Comparison of ENCODE assay signal across 13 mouse cellular contexts in the genomic region with DNA sequence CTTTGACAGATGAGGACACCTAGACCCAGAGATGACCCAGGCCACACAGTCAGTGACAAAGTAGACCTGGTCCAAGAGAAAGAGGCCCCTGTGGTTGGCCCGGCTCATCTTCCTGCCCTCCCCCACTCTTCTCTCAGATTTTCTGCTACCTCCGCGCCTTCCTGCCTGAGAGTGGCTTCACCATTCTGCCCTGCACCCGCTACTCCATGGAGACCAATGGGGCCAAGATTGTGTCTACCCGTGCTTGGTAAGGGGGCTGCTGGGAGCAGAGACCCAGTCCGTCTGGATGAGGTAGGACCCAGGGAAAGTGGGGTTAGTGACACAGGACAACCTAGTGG. TPM values are rescaled to one million over a fixed set of nuclear protein-coding genes. Genes with fewer than 3 reads are reported as not detected.
DNase-seq lines count a peak whose midpoint lies in the region; ATAC-seq and TF ChIP-seq lines count a peak whose summit lies in the region.
"Had no signal": no experiment of that assay in that cellular context is flagged by ENCODE, and none has a peak within 500 bp of the region (broad histone marks: within the 10 kb centered on the region; RNA-seq: fewer than 3 reads in every experiment).

No protein-coding gene starts in this region.

- TF ChIP-seq POLR2A in limb, embryonic 14.5 days (IDR thresholded peaks at IDR 0.05; ENCODE audit: borderline replicate concordance, extremely low read depth, insufficient read depth, insufficient read length) = no peak

- H3K27me3 ChIP-seq in heart, embryonic 15.5 days = no peaks in the 10 kb centered on the region
- H3K27me3 ChIP-seq in limb, embryonic 14.5 days (ENCODE audit: control insufficient read depth, insufficient read depth, low read length) = no peaks in the 10 kb centered on the region
- H3K27me3 ChIP-seq in neural tube, embryonic 14.5 days (ENCODE audit: control insufficient read depth, insufficient read depth, low read length) = no peaks in the 10 kb centered on the region

- no peaks in the 10 kb centered on the region for H3K9me3 ChIP-seq in heart, embryonic 15.5 days (replicated peaks)
- no peaks in the 10 kb centered on the region for H3K9me3 ChIP-seq in limb, embryonic 14.5 days (ENCODE audit: control insufficient read depth, low read length)
- no peaks in the 10 kb centered on the region for H3K9me3 ChIP-seq in neural tube, embryonic 14.5 days (ENCODE audit: control insufficient read depth, low read length)

- peaks cover 28% of the 10 kb centered on the region for H3K4me1 ChIP-seq in heart, embryonic 15.5 days (replicated peaks)
- peaks cover 12% of the 10 kb centered on the region for H3K4me1 ChIP-seq in limb, embryonic 14.5 days (ENCODE audit: control insufficient read depth, insufficient read depth, low read length)
- peaks cover 31% of the 10 kb centered on the region for H3K4me1 ChIP-seq in neural tube, embryonic 14.5 days (ENCODE audit: control insufficient read depth, insufficient read depth, low read length)

- no peak overlapping the region for H3K27ac ChIP-seq in heart, embryonic 15.5 days
- no peak overlapping the region for H3K27ac ChIP-seq in limb, embryonic 14.5 days (replicated peaks; ENCODE audit: low read depth, low read length)
- no peak overlapping the region for H3K27ac ChIP-seq in neural tube, embryonic 14.5 days (ENCODE audit: low read depth, low read length)

- DNase-seq in heart, adult 9 months (ENCODE audit: low spot score in 2 of 2) = no peak
- DNase-seq in testis, postnatal 14 days (ENCODE audit: low spot score) = peak; percentile 9
- no peak for DNase-seq in testis, postnatal 10 days (ENCODE audit: low spot score)
- DNase-seq in limb, embryonic 14.5 days (ENCODE audit: low spot score) = no peak
- no peak for DNase-seq in thymus, postnatal 0 days (ENCODE audit: low spot score)
- DNase-seq in cerebellum, adult 18-20 months = no peak
- DNase-seq: gastrocnemius, postnatal 36 days; kidney, adult 18-20 months; layer of hippocampus, postnatal 36 days had no signal

- no peak overlapping the region for H3K4me3 ChIP-seq in heart, embryonic 15.5 days
- no peak overlapping the region for H3K4me3 ChIP-seq in limb, embryonic 14.5 days (replicated peaks; ENCODE audit: low read length)
- no peak overlapping the region; the same call in 1 of the 2 replicates for H3K4me3 ChIP-seq in neural tube, embryonic 14.5 days (ENCODE audit: low read depth, low read length)

- WGBS in heart, embryonic 15.5 days = 85% methylated on average over 6 of the region's 6 CpGs
- 88% methylated on average over 6 of the region's 6 CpGs for WGBS in limb, embryonic 14.5 days
- 96% methylated on average over 6 of the region's 6 CpGs for WGBS in neural tube, embryonic 14.5 days

- 0 out of 2 replicates have a peak overlapping the region, but pooled peaks have one; percentile 10 for H3K9ac ChIP-seq in heart, embryonic 15.5 days
- 0 out of 2 replicates have a peak overlapping the region, but pooled peaks have one; percentile 31 for H3K9ac ChIP-seq in limb, embryonic 14.5 days (ENCODE audit: low read depth, low read length, severe bottlenecking)
- H3K9ac ChIP-seq in neural tube, embryonic 14.5 days (replicated peaks; ENCODE audit: low read depth, low read length) = no peak overlapping the region

- H3K36me3 ChIP-seq in heart, embryonic 15.5 days = peaks cover 20% of the 10 kb centered on the region; the same call in 1 of the 2 replicates
- H3K36me3 ChIP-seq in limb, embryonic 14.5 days (ENCODE audit: control insufficient read depth, insufficient read depth, low read length) = peaks cover 47% of the 10 kb centered on the region
- H3K36me3 ChIP-seq in neural tube, embryonic 14.5 days (ENCODE audit: control insufficient read depth, insufficient read depth, low read length) = peaks cover 7% of the 10 kb centered on the region

- peak overlapping the region; percentile 80; the same call in 1 of the 2 replicates for H3K4me2 ChIP-seq in heart, embryonic 15.5 days
- no peak overlapping the region for H3K4me2 ChIP-seq in limb, embryonic 14.5 days (replicated peaks; ENCODE audit: low read depth, low read length, severe bottlenecking)
- H3K4me2 ChIP-seq in neural tube, embryonic 14.5 days (ENCODE audit: low read depth, low read length) = 0 out of 2 replicates have a peak overlapping the region, but pooled peaks have one; percentile 84

- no peak for ATAC-seq in heart, embryonic 15.5 days (replicated peaks; ENCODE audit: insufficient number of reproducible peaks, insufficient read depth, low FRiP score, low read depth)
- no peak for ATAC-seq in limb, embryonic 14.5 days (ENCODE audit: low FRiP score, low read depth)
- ATAC-seq in neural tube, embryonic 14.5 days (ENCODE audit: low read depth) = no peak
- ATAC-seq: activated CD4-positive, CD25-positive, alpha-beta regulatory T cell, adult 4 months had no signal

RNA-seq across cellular contexts. Expression of a gene that starts 2.5 kb away (rescaled TPM):
- polyA plus RNA-seq in heart, embryonic 15.5 days (2015; fragmentation: Nextera tagmentation; extraction: Ambion mirVana) = 47.8 and 59.4 TPM in 2 replicates
- 161 and 223 TPM in 2 replicates for polyA plus RNA-seq in limb, embryonic 14.5 days (2012; rRNA removed)
- 44.4 and 51.2 TPM in 2 replicates for polyA plus RNA-seq in limb, embryonic 14.5 days (2014; fragmentation: Nextera tagmentation; extraction: Ambion mirVana)
- polyA plus RNA-seq in neural tube, embryonic 14.5 days (2014; fragmentation: Nextera tagmentation; extraction: Ambion mirVana) = 50.9 and 64.8 TPM in 2 replicates
- polyA plus RNA-seq in thymus, postnatal 0 days (2015; fragmentation: Nextera tagmentation; extraction: Ambion mirVana) = 44.1 and 44.2 TPM in 2 replicates

RNA-seq across cellular contexts. Expression of a gene that starts 10.4 kb away (rescaled TPM):
- 34.9 and 35.6 TPM in 2 replicates for polyA plus RNA-seq in heart, embryonic 15.5 days (2015; fragmentation: Nextera tagmentation; extraction: Ambion mirVana)
- 91.7 and 127 TPM in 2 replicates for polyA plus RNA-seq in limb, embryonic 14.5 days (2012; rRNA removed)
- 44.7 and 48.9 TPM in 2 replicates for polyA plus RNA-seq in limb, embryonic 14.5 days (2014; fragmentation: Nextera tagmentation; extraction: Ambion mirVana)
- polyA plus RNA-seq in neural tube, embryonic 14.5 days (2014; fragmentation: Nextera tagmentation; extraction: Ambion mirVana) = 10.8 and 17.7 TPM in 2 replicates
- 37.9 TPM in 2 replicates for polyA plus RNA-seq in thymus, postnatal 0 days (2015; fragmentation: Nextera tagmentation; extraction: Ambion mirVana)

RNA-seq across cellular contexts. Expression of a gene that starts 17.4 kb away (rescaled TPM):
- 0.11 TPM in 1 of 2 replicates, not detected in the other for polyA plus RNA-seq in heart, embryonic 15.5 days (2015; fragmentation: Nextera tagmentation; extraction: Ambion mirVana)
- polyA plus RNA-seq in limb, embryonic 14.5 days (2012; rRNA removed) = 0.17 and 0.24 TPM in 2 replicates
- 0.17 and 0.46 TPM in 2 replicates for polyA plus RNA-seq in limb, embryonic 14.5 days (2014; fragmentation: Nextera tagmentation; extraction: Ambion mirVana)
- polyA plus RNA-seq in neural tube, embryonic 14.5 days (2014; fragmentation: Nextera tagmentation; extraction: Ambion mirVana) = 0.19 TPM in 2 replicates
- polyA plus RNA-seq in thymus, postnatal 0 days (2015; fragmentation: Nextera tagmentation; extraction: Ambion mirVana) = 0.82 and 1.4 TPM in 2 replicates
- polyA plus RNA-seq: activated CD4-positive, CD25-positive, alpha-beta regulatory T cell, adult 4 months had no signal

RNA-seq across cellular contexts. Expression of a gene that starts 28.7 kb away (rescaled TPM):
- polyA plus RNA-seq in heart, embryonic 15.5 days (2015; fragmentation: Nextera tagmentation; extraction: Ambion mirVana) = not detected in 2 replicates
- polyA plus RNA-seq in limb, embryonic 14.5 days (2012; rRNA removed) = 0.03 TPM in 1 of 2 replicates, not detected in the other
- not detected in 2 replicates for polyA plus RNA-seq in limb, embryonic 14.5 days (2014; fragmentation: Nextera tagmentation; extraction: Ambion mirVana)
- 0.13 TPM in 1 of 2 replicates, not detected in the other for polyA plus RNA-seq in neural tube, embryonic 14.5 days (2014; fragmentation: Nextera tagmentation; extraction: Ambion mirVana)
- polyA plus RNA-seq in thymus, postnatal 0 days (2015; fragmentation: Nextera tagmentation; extraction: Ambion mirVana) = not detected in 2 replicates
- polyA plus RNA-seq: activated CD4-positive, CD25-positive, alpha-beta regulatory T cell, adult 4 months; lung, embryonic 16.5 days had no signal

RNA-seq across cellular contexts. Expression of a gene that starts 40.2 kb away (rescaled TPM):
- polyA plus RNA-seq in heart, embryonic 15.5 days (2015; fragmentation: Nextera tagmentation; extraction: Ambion mirVana) = 0.06 TPM in 1 of 2 replicates, not detected in the other
- polyA plus RNA-seq in limb, embryonic 14.5 days (2012; rRNA removed) = 0.33 and 0.63 TPM in 2 replicates
- 0.22 TPM in 1 of 2 replicates, not detected in the other for polyA plus RNA-seq in limb, embryonic 14.5 days (2014; fragmentation: Nextera tagmentation; extraction: Ambion mirVana)
- polyA plus RNA-seq in neural tube, embryonic 14.5 days (2014; fragmentation: Nextera tagmentation; extraction: Ambion mirVana) = 0.44 and 0.48 TPM in 2 replicates
- polyA plus RNA-seq in thymus, postnatal 0 days (2015; fragmentation: Nextera tagmentation; extraction: Ambion mirVana) = 0.13 and 0.30 TPM in 2 replicates
- polyA plus RNA-seq: activated CD4-positive, CD25-positive, alpha-beta regulatory T cell, adult 4 months had no signal
